Mouse (Mus musculus) urinary bladder, postnatal 10 days (tissue): ENCODE results near the gene Sptbn1.
A peak's percentile ranks its signal among the peaks of the same experiment; 100 is the strongest.

Experiments used
- DNase-seq: peaks from one replicate; pipeline ENCODE4 v3.0.0; 2022; ENCODE audit warnings: low spot score

Sptbn1 gene

DNA sequence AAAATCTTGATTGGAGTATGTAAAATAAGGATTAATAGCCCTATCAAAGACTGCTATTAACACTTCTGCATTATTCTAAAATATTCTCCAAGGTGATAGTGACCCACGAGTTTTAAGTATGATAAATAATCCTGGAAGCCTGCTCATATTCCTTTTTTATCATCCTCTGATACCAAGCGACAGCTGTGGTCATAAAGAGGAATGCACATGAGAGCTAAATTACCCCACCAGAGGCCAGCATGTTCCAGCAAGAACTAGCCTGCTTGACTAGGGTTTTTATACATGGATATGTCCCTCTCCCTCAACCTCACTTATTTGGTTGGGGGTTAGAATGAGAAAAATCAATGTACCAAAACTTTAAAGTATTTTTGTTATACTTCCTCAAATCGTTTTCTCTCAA lies 56.8 kb downstream of the Sptbn1 start:
- DNase-seq, result no peak

DNA sequence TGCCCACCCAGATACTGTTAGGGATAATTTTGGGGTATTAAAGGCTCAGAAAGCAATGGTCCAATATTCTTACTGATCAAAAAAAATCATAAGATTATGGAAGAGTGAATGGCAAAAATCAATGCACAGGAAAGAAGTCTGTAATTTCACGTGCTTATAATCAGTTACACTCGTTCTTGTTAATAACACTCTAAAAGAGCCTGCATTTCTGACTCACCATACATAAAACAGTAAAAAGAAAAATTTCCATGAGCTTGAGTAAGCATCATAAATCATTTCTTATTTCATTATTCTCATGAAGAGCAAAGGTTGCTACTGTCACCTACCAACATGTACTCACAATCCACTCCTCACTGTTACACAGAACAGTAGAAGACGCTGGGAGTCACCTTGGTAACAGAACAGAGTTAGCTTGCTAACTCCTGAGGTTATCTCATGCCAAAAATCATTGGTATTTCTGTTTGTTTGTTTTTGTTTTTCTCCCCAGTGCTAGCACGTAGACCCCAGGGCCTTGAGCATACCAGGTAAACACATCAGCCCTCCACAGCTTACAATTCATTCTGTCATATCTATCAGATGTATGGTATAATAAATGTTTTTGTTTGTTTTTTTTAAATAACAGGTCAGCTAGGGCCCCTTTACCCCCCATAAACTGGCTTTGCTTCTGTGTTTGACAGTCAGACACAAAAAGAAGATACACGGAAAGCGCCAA lies 57.7 kb downstream of the Sptbn1 start:
- no peak for DNase-seq

DNA sequence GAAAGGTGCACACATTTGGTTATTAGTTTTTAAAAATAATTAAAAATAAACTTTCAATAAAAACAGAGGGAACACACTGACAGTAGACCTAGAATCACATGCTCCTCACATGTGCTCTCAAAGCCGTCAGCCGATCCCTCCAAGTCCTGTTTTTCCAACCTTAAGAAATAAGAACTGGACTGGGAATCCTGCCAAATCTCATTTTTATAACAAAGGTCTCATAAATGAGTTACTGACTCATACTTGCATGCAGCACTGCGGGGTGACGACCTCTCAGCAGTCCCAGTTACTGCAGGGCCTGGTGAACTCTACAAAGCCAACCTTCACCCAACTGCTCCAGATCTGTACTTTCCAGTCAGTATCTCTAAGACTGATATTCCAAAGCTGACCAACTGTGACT lies 58.5 kb downstream of the Sptbn1 start:
- DNase-seq, result no peak

DNA sequence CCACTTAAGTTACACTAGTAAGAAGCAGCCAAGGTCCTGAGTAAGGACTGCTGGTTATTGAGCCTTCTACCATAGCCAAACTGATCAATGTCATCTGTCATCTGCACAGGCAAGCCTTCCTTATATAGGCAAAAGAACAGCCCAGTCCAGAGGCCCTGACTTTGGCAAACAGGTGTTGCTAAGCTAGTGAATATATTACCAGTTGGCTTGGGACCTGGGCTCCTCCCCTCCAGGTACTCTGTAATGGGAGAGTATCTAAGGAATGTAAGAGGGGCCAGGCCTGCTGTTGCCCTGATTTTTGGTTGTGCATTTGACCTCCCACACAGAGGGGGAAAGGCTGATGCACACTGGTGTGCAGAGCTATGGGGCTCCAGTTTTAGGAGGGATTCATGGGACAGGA lies 63.6 kb downstream of the Sptbn1 start:
- no peak for DNase-seq

DNA sequence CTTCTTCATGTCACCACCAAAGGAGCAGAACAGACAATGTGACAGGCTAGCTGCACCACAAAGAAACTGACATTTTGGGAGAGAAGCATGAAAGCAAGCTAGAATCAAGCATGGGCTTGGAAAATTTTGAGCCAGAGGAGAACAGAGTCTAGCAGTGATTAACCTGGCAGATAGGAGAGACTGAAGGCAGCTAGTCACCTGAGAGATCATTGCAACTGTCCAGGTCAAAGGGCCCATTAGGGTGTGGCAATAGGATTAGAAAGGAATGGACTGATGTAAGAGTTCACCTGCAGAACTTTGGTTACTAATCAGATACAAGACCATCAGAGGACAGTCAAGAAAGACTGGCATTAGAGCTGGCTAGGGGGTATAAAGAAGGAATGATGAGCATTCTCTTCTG lies 67.6 kb downstream of the Sptbn1 start:
- no peak for DNase-seq

DNA sequence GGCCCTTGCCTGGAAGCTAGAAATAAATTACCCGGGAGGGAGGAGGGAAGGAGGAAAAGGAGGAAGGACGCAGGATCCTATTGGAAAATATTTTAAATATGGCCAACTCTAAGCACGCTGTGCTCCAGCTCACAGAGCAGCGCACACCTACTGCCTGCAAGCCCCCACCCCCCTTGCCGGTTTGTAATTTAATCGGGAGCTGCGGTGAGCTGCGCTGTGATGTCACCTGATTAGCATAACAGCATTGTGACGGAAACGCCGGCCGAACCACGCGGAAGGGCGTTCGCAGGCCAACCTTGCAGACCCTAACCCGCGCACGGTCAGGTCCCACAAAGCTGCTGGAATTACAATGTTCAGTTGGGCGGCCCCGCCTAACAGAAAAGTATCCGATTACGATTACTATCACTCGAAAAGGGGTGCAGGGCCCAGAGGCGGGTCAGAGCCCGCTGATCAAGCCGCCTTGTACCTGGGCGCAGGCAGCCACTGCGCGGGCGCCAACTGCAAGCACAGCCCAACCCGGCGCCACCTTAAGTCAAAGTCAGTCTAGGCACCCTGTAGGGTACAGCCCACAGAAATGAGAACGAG lies 69.8 kb downstream of the Sptbn1 start:
- peak; percentile 12 for DNase-seq

DNA sequence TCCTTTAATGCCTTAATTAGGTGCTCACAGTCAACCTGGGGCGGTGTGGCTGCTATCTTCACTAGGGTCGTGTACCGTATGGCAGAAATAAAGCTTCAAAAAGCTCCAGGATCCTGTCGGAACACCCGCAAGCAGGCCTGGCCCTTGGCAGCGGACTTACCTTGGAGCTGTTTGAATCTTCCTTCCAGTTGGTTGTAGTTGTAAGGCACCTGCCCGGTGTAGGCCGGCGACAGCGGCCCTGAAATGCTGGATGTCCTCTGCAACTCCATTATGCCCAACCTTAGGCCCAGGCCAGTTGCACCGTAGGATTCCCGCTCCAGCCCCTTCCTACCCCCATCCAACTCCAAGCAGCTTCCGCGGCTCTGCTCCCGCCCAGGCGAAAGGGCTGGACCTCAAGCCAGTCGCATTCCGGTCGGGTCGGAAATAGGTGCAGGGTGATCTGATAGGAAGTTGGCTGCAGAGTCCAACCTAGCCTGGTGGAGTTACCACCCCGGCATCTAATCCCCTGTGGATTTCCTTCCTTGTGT lies 70.3 kb downstream of the Sptbn1 start:
- peak; percentile 14 for DNase-seq

DNA sequence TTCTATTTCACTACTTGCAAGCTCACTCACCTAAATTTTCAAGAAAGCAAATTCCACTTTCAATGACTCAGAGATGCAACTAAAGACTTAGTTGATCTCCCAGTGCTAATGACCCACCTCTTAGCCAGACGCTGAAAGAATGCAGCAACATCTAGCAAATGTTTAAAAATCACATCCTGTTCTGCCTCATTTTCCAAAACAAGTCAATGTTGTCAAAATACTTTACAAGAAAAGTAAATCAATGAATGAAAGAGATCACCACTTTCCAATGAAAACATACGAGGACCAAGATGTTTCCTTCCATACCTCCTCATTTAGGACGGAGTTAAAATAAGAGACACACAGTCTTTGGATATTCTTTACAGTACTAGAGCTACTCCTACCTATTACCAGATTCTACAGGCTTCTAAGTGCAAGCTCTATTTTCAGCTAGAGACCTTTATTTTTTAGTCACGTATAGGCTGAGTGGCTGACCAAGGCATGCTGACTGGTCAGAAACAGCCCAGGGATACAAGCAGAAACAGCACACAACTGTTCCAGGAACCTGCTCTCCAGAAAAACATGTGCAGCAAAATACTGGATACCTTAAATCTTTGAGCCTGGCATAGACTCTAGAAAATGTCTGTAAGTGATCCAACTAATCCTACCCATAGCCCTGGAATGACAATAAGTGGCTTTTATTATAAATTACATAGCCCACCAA lies 71.5 kb downstream of the Sptbn1 start:
- no peak for DNase-seq

DNA sequence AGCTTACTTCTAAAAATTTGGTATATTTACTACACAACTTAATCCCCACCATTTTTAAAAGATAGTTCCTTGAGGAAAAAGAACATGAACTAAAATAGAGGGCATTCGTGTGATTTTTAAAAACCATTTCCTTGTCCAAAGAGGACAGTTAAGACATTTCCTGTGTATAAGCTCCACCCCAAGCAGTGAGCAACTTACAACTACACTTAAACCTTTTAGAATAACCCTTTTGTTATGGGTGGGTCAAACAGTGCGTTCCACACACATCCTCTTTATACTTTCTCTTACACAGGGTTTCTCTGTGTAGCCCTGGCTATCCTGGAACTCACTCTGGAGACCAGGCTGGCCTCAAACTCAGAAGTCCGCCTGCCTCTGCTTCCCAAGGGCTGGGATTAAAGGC lies 72.2 kb downstream of the Sptbn1 start:
- no peak for DNase-seq

DNA sequence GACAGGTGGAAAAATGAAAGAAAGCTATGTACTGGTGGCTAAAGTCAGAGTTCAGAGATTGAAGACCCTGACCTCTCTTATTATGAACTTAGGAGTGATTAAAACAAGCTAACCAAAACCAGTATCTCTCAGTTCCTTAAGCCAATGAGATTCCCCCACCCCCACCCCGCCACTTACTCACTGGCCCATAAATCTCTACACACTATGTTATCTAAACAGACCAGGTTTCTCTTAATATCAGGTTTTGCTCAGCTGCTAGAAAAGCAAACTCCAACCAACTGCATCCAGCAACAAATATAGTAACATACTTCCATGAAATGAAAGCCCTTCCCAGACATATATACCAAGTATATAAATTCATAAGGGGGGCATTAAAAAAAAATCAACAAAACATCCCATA lies 73.2 kb downstream of the Sptbn1 start:
- DNase-seq, result no peak

DNA sequence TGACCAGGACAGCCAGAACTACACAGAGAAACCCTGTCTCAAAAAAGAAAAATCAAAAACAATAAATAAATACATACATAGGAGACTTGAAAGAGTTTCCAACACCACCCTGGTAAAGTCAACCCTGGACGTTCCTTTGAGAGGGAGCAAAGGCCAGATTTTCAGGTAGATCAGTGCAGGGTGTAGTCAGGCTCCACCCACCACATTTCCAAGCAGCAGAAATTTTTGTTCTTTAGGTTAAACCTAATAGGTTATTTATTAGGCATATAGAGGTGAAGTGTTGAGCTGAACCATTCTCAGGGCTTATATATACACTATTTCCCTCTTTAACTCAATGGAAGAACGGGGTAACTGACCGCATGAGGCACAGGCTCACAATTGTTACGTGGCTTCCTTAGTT lies 77.0 kb downstream of the Sptbn1 start:
- no peak for DNase-seq

DNA sequence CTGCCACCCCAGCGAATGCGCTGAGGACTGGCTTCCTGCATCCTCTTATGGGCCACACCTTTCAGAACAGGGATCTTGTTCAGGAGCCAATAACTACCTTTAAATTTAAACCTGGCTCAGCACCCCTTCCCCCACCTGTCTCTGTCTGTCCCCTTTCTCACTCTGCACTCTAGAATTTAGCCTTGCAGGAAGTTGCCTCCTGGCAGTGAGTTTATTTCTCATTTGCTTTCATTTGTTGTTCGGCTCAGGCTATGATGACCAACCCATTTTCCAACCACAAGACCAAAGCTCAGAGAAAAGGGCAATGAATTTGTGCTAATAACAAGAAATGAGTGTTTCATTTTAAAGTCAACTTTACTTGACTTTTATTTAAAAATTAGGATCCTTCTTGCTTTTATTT lies 77.9 kb downstream of the Sptbn1 start:
- no peak for DNase-seq

DNA sequence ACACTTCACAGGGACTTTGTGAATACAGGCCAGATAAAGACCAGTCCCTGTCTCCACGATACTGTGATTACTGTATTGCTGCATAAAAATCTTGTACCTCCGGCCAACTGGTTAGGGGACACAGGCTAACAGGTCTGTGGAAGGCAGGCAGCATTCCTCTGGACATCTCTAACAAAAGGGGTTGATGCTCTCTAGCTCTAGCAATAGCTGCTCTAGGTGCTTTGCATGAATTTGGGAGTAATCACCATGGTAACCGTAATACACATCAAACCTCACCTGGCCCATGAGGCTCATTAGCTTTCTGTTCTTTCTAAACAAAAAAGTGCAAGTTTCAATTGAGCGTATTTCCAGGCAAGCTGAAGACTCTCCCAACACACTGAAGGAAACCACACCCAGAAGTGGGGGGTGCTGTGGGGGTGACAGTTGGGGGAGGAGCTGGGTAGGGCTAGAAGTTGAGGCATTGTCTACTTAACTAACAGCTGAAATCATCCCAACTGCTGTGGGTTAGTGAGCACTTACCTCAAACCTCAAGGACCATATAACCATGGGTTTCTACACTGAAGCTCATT lies 81.0 kb downstream of the Sptbn1 start:
- DNase-seq, result no peak

DNA sequence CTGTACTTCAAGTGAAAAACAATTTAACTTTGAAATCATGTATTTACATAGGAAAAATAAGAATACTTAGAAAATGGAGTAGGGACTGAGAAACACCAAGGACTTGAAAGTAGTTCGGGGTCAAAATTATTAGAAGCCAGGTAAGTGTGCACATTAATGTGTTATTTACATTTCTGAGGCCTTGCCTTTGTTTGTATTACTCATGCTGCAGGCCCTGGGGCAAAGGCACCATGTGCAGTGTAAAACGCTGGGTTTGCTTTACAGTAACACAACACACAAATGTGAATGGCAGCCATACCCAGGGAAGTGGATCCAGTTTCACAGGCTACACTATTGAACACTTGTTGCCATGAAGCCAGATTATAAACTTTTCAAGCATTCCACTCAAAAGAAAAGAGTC lies 83.4 kb downstream of the Sptbn1 start:
- DNase-seq, result no peak

DNA sequence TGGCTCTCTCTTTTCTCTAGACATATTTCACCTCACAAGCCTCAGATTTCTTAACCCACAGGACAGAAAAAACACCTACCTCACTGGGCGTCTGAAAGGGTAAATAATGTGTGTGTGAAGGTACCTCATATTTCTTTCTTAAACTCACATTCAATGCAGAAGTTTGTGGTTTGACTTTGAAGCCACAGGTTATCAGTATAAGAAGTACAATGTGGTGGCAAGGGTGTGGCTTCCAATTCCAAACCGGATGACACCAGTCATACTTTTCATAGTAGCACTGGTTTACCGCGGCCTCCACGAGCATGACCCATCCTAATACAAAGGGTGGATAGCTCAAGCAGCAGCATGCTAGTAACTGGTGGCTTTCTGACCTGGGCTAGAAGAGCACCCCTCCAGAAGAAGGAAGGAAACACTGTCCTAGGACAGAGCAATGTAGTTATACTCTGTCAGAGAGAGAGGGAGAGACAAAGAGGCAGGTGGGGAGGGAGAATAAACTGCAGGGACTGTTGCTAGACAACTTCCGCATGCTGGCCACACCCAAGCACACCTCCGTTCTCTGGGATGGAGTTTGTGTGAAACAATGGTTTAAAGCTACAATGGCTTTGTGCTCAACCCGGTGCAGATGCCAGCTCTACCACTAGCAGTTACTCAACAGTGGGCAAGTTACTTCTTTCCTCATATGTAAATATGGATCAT lies 85.1 kb downstream of the Sptbn1 start:
- no peak for DNase-seq

DNA sequence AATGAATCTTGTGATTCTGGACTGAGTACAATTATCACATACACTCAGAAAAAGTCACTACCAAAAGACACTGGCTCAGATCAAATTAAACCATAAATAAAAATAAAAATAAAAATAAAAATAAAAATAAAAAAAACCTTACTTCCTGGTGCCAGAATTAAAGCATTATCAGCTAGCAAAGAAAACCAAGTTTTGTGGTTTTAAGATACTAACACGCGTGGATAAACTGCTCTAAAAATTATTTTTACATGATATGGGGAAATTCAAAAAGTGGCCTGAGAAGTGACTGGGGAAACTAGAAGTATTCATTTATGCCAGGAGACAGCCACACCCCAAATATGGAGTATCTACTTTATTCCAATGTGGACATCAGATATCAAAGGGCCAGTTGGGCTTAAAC lies 89.8 kb downstream of the Sptbn1 start:
- no peak for DNase-seq

DNA sequence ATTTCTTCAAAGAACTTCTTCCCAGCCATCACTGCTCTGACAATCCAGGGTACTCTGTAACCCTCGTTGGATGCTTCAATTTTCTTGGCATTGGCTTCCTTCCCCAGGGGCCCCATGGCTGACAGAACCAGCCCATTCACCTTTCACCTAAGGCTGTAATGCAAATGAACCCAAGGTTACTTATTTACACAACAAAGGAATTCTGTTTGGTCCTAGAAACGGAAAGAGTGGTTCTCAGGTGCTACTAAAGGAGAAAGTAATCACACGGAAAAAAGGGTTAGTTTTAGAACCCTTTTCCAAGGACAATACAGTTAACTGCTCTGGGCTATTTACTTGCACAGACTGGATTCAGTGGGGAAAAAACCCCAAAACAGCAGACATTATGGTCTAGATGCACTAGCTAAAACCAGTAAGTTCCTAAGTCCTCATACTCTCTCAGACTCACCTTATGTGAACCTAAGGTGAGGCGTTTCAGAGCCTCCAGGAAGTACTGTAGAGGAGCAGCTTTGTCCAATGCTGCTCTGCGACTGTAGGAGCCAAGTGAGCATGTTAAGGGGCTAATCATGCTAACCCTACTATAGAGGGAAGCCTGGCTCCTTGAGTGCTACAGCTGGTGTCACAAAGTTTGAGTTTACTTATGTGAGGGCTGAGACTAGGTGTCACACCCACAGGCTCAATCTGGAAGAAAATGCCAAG lies 90.7 kb downstream of the Sptbn1 start:
- no peak for DNase-seq

DNA sequence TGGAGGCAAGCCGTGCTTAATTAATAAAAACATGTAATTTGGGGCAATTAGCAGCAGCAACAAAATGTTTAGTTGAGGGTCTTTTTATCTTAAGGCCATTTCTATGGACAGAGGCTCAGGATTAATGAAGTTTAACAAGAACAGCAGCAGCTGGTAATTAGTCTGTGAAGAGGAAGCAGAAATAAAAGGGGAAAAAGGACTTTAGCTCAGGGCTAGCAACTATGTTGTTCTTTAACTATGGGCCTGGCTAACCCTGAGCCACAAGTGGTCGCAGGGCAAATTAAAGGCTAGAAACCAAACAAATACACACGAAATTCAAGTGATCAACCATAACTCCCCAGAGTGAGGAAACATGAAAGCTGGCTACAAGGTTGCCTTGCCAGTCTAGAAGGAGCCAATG lies 91.9 kb downstream of the Sptbn1 start:
- DNase-seq, result no peak

DNA sequence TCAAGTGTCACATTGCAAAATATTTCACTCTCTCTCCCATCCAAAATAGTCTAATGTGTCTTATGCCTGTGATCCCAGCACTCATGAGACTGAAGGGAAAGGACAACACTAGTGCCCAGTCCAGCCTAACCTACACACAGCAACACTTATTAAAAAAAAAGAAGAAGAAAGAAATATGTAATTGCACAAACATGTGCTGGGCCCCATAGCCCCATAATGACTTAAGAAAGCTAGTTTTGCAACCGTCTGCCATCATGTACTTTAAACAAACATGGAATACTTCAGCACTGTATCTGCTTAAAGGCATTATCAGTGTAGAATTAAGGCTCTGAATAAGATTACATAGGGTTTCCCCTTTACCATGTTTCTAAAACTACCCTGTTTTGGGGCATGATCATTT lies 92.4 kb downstream of the Sptbn1 start:
- no peak for DNase-seq

DNA sequence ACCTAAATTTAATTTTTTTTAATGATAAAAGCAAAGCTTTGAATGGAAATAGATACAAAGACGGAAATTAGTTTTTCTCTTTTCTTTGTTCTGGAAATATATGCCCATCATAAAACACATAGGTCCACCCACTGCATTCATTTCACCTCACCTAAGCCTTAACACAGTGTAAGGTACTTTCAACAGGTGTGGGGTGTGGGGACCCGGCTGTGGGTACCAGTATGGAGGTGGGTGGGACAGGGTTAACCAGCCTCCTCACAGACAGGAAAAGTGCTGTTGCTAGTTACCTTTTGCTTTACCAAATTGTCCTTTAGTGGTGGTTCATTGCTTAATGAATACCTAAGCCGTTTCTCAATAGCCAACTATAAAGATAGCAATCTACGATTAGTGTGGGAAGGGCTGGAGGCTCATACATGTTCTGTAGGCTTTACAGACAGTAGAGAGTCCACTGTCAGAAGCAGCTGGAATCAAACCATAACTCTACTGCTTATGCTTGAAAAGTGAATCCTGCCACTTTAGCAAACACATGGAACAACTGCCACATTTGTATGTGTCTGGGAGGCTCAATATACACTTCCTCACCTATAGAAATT lies 96.3 kb downstream of the Sptbn1 start:
- DNase-seq, result no peak

DNA sequence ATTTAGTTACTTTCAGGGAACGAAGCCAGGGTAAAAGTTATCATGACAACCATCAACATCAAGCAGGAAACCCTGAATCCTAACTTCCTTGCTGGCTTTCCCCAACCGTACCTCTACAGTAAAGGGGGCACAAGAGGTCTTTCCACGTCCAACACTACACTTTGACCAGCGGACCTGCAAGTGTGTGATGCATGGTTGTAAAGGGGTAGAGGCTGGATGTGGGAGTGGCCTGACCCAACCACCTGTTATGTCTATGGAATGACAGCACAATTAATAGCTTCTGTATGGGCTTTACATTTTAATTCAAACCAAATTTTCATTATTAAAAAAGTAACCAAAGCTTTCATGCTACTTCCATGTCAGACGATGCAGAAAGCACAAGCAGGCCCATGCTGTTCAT lies 96.8 kb downstream of the Sptbn1 start:
- DNase-seq, result no peak

DNA sequence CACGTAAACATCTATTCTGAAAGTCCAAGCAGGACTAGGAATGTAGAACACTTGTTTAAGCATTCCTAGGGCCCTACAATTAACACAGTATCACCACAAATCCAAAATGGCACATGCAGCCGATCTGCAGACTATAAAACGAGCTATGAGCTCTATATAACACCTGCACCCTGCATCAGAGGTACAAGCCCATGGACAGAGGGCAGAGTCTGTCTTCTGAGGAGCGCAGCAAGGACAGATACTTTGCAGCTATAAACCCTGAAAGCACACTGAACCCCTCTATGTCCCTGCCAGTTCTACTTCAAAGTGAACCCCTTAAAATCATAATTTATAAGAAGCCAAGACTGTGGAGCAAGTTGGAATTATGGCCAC lies 101.4 kb downstream of the Sptbn1 start:
- DNase-seq, result no peak
